Mouse (Mus musculus) brain, embryonic 14.5 days (tissue): ENCODE measurements around the gene Fam20c.

Experiments used
- CTCF ChIP-seq: fragments of 200-500 bp; IDR thresholded peaks from 2 replicates; pipeline ENCODE4 v1.5.1; 2012; ENCODE audit warnings: inconsistent platforms, mild to moderate bottlenecking, moderate library complexity, borderline replicate concordance; ENCODE audit not compliant: insufficient read depth, insufficient read length; ENCODE audit errors: extremely low read depth
- POLR2A ChIP-seq: fragments of 200-500 bp; IDR thresholded peaks from 2 replicates; pipeline ENCODE4 v1.6.1; 2012; ENCODE audit warnings: mild to moderate bottlenecking, inconsistent platforms, borderline replicate concordance; ENCODE audit not compliant: poor library complexity, insufficient read depth, insufficient read length, severe bottlenecking; ENCODE audit errors: extremely low read depth

- TF ChIP-seq CTCF, result no peak
- TF ChIP-seq POLR2A, result no peak
Observed at GRCm38 (mm10) chr5:138715561-138716095, 38.7 kb upstream of the Fam20c start.
